Mouse (Mus musculus): Measurements from ENCODE around the gene Ncf4. TPM values are rescaled to one million over a fixed set of nuclear protein-coding genes. Genes with fewer than 3 reads are reported as not detected.

The Ncf4 gene
- polyA plus RNA-seq, 1 experiment from 2014 or later: 3.8 TPM

Small RNA genes within 50 kb of the gene (microRNA-seq; reads per million reads assigned to microRNA genes)
- gene Mir7676-1: not detected

Other genes with a start within 250 kb of the Ncf4 start
- not detected in 2 replicates for gene Cacng2, start 124.8 kb upstream of the Ncf4 start, polyA plus RNA-seq (2016; fragmentation: Nextera tagmentation; extraction: Ambion mirVana)
- 93.9 and 98.1 TPM in 2 replicates for gene Ift27, start 70.7 kb upstream of the Ncf4 start, polyA plus RNA-seq (2016; fragmentation: Nextera tagmentation; extraction: Ambion mirVana)
- not detected in 2 replicates for gene Pvalb, start 38.4 kb upstream of the Ncf4 start, polyA plus RNA-seq (2016; fragmentation: Nextera tagmentation; extraction: Ambion mirVana)
- gene Csf2rb2, start 60.9 kb downstream of the Ncf4 start, polyA plus RNA-seq (2016; fragmentation: Nextera tagmentation; extraction: Ambion mirVana): 0.10 and 0.31 TPM in 2 replicates
- 0.64 and 1.2 TPM in 2 replicates for gene Csf2rb, start 81.0 kb downstream of the Ncf4 start, polyA plus RNA-seq (2016; fragmentation: Nextera tagmentation; extraction: Ambion mirVana)
- gene Tex33, start 151.1 kb downstream of the Ncf4 start, polyA plus RNA-seq (2016; fragmentation: Nextera tagmentation; extraction: Ambion mirVana): not detected in 2 replicates
- 6.3 and 6.7 TPM in 2 replicates for gene Tst, start 161.1 kb downstream of the Ncf4 start, polyA plus RNA-seq (2016; fragmentation: Nextera tagmentation; extraction: Ambion mirVana)
- gene Mpst, start 161.6 kb downstream of the Ncf4 start, polyA plus RNA-seq (2016; fragmentation: Nextera tagmentation; extraction: Ambion mirVana): 2.1 and 3.0 TPM in 2 replicates
- 40.3 and 49.8 TPM in 2 replicates for gene Kctd17, start 183.8 kb downstream of the Ncf4 start, polyA plus RNA-seq (2016; fragmentation: Nextera tagmentation; extraction: Ambion mirVana)
- 0.10 TPM in 1 of 2 replicates, not detected in the other for gene Tmprss6, start 223.8 kb downstream of the Ncf4 start, polyA plus RNA-seq (2016; fragmentation: Nextera tagmentation; extraction: Ambion mirVana)

Measured in limb, embryonic 12.5 days (tissue).